Mouse (Mus musculus) naive thymus-derived CD4-positive, alpha-beta T cell, adult 2 months (primary cell): ENCODE data around the gene Bud23.
"Not testable (repeated sequence)": the region's sequence is repeated elsewhere in the genome, so short reads cannot be mapped to it uniquely, and the experiment has no call there.

Experiments used
- DNase-seq: peaks from one replicate; pipeline ENCODE4 v3.0.0-alpha.2; 2011; ENCODE audit warnings: low read depth

Gene Bud23

GRCm38 (mm10) chr5:135064909-135065446 lies at the start of gene Bud23:
Bud23 (minus strand) TSS chr5:135064959.
- not testable (repeated sequence) for DNase-seq

DNA sequence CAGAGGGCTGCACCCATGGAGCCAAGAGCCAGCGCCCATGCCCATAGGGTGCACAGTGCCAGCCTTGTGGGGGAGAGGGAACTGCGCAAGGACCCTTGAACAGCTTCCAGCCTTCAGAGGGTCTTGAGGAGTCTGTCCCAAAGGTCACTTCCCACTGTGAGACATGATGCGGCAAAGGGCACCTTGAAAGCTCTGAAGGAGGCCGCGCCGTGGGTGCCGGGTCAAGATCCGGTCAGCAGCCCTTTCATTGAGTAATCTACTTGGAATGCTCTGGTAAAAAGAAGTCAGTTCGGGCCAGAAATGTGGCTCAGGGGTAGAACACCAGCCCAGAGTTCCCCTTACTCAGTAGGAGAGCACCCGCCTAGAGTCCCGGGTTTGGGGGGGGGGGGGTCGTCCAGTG lies 49.0 kb upstream of the Bud23 start:
- no peak for DNase-seq

DNA sequence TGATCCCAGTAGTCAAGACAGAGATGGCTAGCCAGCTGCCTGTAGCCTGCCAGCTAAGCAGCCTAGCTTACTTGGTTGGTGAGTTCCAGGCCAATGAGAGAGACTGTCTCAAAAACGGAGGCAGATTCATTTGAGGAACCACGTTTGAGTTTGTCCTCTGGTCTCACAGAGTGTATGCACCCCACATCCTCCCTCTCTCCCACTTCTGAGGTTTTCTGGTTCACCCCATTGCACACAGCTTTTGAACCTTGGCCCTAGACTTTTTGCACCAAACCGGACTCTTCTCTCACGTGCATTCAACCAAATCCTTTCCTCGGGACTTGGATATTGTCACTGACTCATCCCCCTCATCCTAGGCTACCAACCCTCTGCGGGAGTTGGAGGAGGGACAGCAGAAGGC lies 45.2 kb upstream of the Bud23 start:
- no peak for DNase-seq

- no peak for DNase-seq
Measured at GRCm38 (mm10) chr5:135109426-135109825, 44.7 kb upstream of the Bud23 start.

- DNase-seq: no peak
Measured at GRCm38 (mm10) chr5:135109017-135109416, 44.3 kb upstream of the Bud23 start.

- DNase-seq: peak; percentile 55
Measured at GRCm38 (mm10) chr5:135107521-135108501, 43.1 kb upstream of the Bud23 start.

DNA sequence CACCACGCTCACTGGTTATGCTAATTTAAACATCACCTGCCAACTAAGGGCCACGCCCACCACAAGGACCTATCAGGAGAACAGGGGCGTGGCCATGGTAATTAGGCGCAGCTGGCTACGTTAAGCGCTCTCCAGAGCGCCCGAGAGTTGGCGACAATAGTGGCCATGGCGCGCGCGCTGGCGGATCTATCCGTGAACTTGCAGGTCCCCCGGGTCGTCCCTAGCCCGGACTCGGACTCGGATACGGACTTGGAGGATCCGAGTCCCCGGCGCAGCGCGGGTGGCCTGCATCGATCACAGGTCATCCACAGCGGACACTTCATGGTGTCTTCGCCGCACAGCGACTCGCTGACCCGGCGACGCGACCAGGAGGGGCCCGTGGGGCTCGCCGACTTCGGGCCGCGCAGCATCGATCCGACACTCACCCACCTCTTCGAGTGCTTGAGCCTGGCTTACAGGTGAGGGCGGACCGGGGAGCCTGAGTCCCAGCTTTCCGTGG lies 42.0 kb upstream of the Bud23 start:
- DNase-seq: peak; percentile 69

GRCm38 (mm10) chr5:135103999-135104660 lies 39.4 kb upstream of the Bud23 start:
- peak; percentile 57 for DNase-seq

- no peak for DNase-seq
Measured at GRCm38 (mm10) chr5:135100981-135101380, 36.2 kb upstream of the Bud23 start.

GRCm38 (mm10) chr5:135089653-135090052 lies 24.9 kb upstream of the Bud23 start, which contains the start of gene Mlxipl:
Mlxipl (plus strand) TSS chr5:135089890.
- DNase-seq: no peak

DNA sequence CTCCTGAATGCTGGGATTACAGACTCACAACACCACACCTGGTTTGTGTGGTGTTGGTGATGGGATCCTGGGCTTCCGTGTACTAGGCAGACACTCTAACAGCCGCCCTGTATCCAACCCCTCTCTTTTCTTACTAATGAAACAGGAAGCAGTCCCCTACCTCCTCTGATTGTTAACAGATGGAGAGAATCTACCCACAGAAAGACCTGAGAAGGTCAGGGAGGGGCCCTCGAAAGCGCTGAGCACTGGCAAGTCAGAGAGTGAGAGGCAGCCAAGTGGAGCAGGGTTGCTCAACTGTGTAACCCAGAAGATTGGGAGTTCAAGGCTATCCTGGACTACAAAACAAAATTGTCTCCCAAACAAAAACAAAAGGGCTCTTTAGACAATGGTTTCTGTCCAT lies 22.1 kb upstream of the Bud23 start:
- DNase-seq: no peak

DNA sequence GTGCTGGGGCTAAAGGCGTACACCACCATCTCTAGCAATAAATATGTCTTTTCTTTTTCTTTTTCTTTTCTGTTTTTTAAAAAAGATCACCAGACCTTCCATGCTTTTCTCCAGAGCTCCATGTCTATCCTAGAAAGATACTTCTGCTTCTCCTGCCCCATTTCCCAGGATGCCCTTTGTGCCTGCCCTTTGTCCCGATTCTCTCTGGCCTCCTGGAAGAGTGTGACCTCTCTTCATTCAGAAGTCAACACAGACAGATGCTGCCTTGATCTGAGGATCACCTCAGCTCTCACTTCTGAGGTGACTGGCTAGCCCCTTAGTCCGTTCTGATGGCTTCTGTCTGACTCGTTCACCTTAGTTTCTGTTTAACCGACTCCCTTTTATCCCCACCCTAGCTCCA lies 15.8 kb upstream of the Bud23 start:
- no peak for DNase-seq

GRCm38 (mm10) chr5:135079578-135079977 lies 14.8 kb upstream of the Bud23 start:
- no peak for DNase-seq

DNA sequence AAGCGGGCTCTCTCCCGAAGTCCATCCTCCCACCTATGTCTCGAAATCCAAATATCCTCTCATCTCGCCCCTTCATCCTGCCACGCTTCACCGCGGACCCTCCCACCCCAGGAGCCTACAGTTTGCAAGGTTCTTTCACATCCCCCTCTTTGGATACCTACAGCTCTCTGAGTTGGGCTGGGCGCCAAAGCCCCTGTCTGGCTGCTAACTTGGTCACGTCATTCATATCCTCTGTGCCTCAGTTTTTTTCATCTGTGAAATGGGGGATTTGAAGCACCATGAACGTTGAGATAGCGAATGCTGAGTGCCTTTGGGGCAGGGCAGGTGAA lies 13.7 kb upstream of the Bud23 start:
- no peak for DNase-seq

DNA sequence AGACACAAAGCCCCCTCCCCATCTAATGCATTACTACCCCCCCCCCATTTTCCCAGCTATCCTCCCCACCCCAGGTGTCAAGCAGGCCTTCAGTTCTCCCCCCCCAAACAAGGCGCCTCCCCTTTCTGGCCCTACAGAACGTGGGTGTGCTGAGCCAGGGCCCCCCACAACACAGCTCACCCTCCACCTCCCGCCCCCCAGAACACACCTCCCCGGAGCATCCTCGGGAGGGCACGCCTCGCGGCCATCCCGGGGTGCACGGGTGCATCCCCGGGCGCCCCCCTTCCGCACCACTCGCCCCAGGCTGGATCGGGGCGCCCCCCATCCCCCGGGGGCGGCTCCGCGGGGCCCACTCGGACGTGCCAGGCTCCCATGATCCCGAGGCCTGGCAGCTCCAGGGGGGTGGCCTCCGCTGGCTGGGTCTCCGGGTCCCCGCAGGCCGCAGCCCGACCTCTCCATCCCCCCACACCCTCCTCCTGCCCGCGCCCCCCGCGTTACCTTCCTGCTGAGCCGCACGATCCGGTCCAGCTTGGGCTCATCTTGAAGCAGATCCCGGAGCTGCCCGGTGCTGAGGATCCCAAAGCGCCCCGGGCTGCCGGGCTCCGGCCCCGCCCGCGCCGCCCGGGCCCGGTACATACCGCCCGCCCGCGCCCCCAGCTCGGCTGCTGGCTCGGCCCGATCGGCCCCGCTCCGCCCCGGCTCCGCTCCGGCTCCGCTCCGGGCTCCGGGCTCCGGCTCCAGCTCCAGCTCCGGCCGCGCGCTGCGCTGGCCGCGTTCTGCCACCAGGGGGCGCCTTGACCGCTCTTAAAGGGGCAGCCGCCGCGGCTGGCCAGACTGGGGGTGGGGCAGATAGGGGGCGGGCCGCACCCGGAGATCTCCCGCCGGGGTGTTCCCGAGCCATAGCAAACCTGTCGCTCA lies 13.1 kb upstream of the Bud23 start, which contains the start of gene Vps37d:
TSS of gene Vps37d (minus strand) at position 703 of the 918 bp plus-strand sequence.
- peak; percentile 87 for DNase-seq

DNA sequence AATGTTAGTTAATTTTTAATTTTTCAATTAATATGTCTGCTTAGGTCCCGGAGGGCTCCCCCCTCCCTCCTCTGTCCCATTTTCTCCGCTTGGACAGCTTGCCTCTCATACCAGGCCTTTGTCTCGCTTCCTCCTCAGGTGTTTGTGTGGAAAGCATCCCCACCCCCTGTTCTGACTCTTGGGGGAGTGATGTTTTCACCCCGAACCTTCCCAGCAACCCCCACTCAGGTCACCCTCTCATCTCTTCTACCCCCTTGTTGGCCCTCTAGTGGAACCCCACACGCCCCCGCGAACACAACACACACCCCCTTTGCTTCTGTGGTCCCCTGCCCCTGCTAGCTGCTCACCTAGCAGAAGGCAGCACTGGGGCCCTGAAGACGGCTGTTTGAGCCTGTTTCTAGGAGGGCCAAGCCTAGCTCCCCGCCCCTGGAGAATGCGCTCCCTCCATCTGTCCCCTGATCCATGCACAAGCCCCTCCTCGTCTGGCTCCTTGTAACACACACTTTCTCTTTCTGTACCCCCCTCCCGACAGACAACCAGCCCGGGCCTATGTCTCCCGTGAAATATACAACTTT lies 12.3 kb upstream of the Bud23 start:
- DNase-seq: no peak

- no peak for DNase-seq
Measured at GRCm38 (mm10) chr5:135076368-135076767, 11.6 kb upstream of the Bud23 start.

DNA sequence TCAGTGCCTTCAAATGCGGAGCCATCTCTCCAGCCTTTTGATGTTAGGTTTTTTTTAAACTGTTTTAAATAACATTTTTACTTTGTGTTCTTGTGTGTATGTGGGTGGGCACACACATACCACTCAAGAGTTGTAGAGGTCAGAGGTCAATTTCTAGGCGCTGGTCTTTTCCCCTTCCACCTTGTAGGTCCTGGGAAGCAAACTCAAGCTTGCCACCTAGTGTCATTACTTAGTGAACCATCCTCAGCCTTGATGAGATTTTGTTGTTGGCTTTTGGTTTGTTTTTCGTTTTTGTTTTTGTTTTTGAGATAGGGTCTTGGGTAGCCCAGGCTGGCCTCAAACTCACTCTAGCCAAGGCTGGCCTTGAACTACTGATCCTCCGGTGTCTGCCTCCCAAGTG lies 10.9 kb upstream of the Bud23 start:
- DNase-seq: no peak

DNA sequence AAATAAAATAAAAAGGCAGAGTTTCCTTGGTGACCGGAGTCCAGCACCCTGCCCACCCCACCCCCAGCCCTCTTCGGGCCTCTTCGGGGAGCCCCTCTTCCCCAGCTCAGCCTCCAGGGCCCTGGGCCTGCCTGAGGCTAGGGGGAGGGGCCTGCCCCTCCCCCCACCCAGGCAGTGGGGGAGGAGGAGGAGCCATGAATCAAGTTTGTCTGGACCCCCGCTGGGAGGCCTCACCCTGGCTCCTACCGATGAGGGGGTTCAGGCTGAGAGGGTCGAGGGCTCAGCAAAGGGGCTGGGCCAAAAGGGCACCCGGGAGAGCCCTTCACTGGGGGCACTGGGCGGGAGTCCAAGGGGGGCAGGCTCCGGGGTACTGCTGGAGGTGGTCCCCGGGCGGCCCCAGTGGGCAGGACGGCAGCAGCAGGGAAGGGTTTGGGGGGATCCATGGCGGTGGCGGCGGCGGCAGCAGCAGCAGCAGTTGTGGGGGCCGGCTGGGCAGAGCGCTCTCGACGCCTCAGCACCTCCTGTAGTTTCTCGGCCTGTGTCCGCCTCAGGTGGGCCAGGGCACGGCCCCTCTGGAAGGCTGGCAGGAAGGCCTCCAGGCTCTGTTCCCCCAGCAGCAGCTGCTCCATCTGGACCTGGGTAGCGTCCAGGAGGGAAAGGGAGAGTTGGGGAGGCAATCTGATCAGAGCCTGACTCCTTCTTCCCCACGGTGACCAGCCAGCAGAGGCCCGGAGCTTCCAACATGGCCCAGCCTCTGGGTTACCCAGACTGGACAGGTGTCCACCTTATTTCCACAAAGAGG lies 8.8 kb upstream of the Bud23 start:
- no peak for DNase-seq

DNA sequence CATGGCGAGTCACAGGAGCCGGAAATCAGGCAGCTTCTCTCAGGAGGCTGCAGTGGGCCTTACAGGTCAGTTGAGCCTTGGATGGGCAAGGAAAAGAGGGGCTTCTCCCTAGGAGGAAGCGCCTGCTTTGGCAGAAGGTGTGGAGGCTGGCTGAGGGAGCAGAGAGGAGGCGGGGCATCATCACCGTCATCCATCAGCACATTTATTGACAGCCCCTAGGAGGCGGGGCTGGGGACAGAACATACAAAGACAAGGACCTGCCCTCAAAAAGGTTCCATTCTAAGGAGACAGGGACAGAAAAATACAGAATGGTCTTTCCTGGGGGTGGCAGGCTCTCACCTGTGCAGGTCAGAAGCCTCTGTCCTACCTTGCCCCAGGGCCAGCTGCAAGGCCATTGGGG lies 8.0 kb upstream of the Bud23 start:
- DNase-seq: no peak
